Mouse (Mus musculus): ENCODE results near the gene Fmc1. TPM values are rescaled to one million over a fixed set of nuclear protein-coding genes. Genes with fewer than 3 reads are reported as not detected.

Gene Fmc1
- total RNA-seq (2014; rRNA removed) (65.3 and 65.8 TPM in 2 replicates), polyA plus RNA-seq (2015; fragmentation: Nextera tagmentation; extraction: Ambion mirVana) (180 and 203 TPM in 2 replicates)

- peak within 1 kb of the TSS; percentile 98 for H3K27ac ChIP-seq (ENCODE audit: low read depth, low read length)
- no peaks in the 10 kb centered on the region for H3K36me3 ChIP-seq (ENCODE audit: insufficient read depth)
- peak within 1 kb of the TSS; percentile 58 for H3K4me2 ChIP-seq (ENCODE audit: low read depth)
- no peaks in the 10 kb centered on the region for H3K9me3 ChIP-seq (ENCODE audit: low read length)
- WGBS, result 5% methylated on average over 41 of the region's 41 CpGs
- peak; percentile 64 for TF ChIP-seq CTCF (IDR thresholded peaks at IDR 0.05; ENCODE audit: low read depth)
- peak within 1 kb of the TSS; percentile 97 for H3K9ac ChIP-seq
- ATAC-seq (peak; percentile 90), DNase-seq (peak; percentile 100)
- peak within 1 kb of the TSS; percentile 91 for H3K4me3 ChIP-seq (ENCODE audit: low read depth, low read length)
- H3K4me1 ChIP-seq (ENCODE audit: insufficient read depth), result 0 out of 2 replicates have a peak, but pooled peaks cover 4% of the 10 kb centered on the region
- no peaks in the 10 kb centered on the region for H3K27me3 ChIP-seq (ENCODE audit: insufficient read depth, low read length)
These were observed at the start of gene Fmc1 for GRCm38 (mm10) chr6:38533428-38534405. Gene Fmc1, plus strand, starts transcription at chr6:38533502.

- H3K4me3 ChIP-seq (ENCODE audit: low read depth, low read length), result no peak overlapping the region
- no peak overlapping the region for H3K9ac ChIP-seq
- DNase-seq (peak; percentile 36), ATAC-seq (peak; percentile 32; the same call in 1 of the 2 replicates)
- no peaks in the 10 kb centered on the region for H3K4me1 ChIP-seq (ENCODE audit: insufficient read depth)
- H3K9me3 ChIP-seq (ENCODE audit: low read length), result no peaks in the 10 kb centered on the region
- no peak overlapping the region for H3K27ac ChIP-seq (ENCODE audit: low read depth, low read length)
- no peaks in the 10 kb centered on the region for H3K27me3 ChIP-seq (ENCODE audit: insufficient read depth, low read length)
- no peak overlapping the region for H3K4me2 ChIP-seq (ENCODE audit: low read depth)
- TF ChIP-seq CTCF (IDR thresholded peaks at IDR 0.05; ENCODE audit: low read depth), result peak; percentile 65
- 87% methylated on average over 3 of the region's 3 CpGs for WGBS
- peaks cover 51% of the 10 kb centered on the region for H3K36me3 ChIP-seq (ENCODE audit: insufficient read depth)
These were observed 40.8 kb upstream of the Fmc1 start for GRCm38 (mm10) chr6:38492550-38492949.

GRCm38 (mm10) chr6:38495641-38496040 lies 37.7 kb upstream of the Fmc1 start:
- H3K36me3 ChIP-seq (ENCODE audit: insufficient read depth), result peaks cover 49% of the 10 kb centered on the region
- no peak for ATAC-seq
- no peaks in the 10 kb centered on the region for H3K4me1 ChIP-seq (ENCODE audit: insufficient read depth)
- no peak overlapping the region for H3K9ac ChIP-seq
- no peaks in the 10 kb centered on the region for H3K9me3 ChIP-seq (ENCODE audit: low read length)
- WGBS, result 69% methylated on average over 4 of the region's 4 CpGs
- H3K27me3 ChIP-seq (ENCODE audit: insufficient read depth, low read length), result no peaks in the 10 kb centered on the region
- TF ChIP-seq CTCF (IDR thresholded peaks at IDR 0.05; ENCODE audit: low read depth), result no peak
- H3K27ac ChIP-seq (ENCODE audit: low read depth, low read length), result no peak overlapping the region
- DNase-seq, result no peak
- no peak overlapping the region for H3K4me3 ChIP-seq (ENCODE audit: low read depth, low read length)
- no peak overlapping the region for H3K4me2 ChIP-seq (ENCODE audit: low read depth)

- Histone ChIP-seq H3K4me2 (ENCODE audit: low read depth) (no peak overlapping the region), H3K36me3 (ENCODE audit: insufficient read depth) (0 out of 2 replicates have a peak, but pooled peaks cover 5% of the 10 kb centered on the region), H3K27me3 (ENCODE audit: insufficient read depth, low read length) (no peaks in the 10 kb centered on the region), H3K4me3 (ENCODE audit: low read depth, low read length) (no peak overlapping the region), H3K27ac (ENCODE audit: low read depth, low read length) (no peak overlapping the region), H3K9ac (no peak overlapping the region), H3K4me1 (ENCODE audit: insufficient read depth) (no peaks in the 10 kb centered on the region), H3K9me3 (ENCODE audit: low read length) (no peaks in the 10 kb centered on the region)
- WGBS, result 96% methylated on average over 1 of the region's 1 CpGs
- no peak for TF ChIP-seq CTCF (IDR thresholded peaks at IDR 0.05; ENCODE audit: low read depth)
- ATAC-seq (no peak), DNase-seq (no peak)
These were observed 21.2 kb upstream of the Fmc1 start for GRCm38 (mm10) chr6:38512096-38512495.

- DNase-seq (no peak), ATAC-seq (no peak)
- TF ChIP-seq CTCF (IDR thresholded peaks at IDR 0.05; ENCODE audit: low read depth), result no peak
- no peak overlapping the region for H3K27ac ChIP-seq (ENCODE audit: low read depth, low read length)
- H3K4me2 ChIP-seq (ENCODE audit: low read depth), result no peak overlapping the region
- no peak overlapping the region for H3K9ac ChIP-seq
- H3K9me3 ChIP-seq (ENCODE audit: low read length), result no peaks in the 10 kb centered on the region
- H3K36me3 ChIP-seq (ENCODE audit: insufficient read depth), result 0 out of 2 replicates have a peak, but pooled peaks cover 5% of the 10 kb centered on the region
- H3K27me3 ChIP-seq (ENCODE audit: insufficient read depth, low read length), result no peaks in the 10 kb centered on the region
- H3K4me3 ChIP-seq (ENCODE audit: low read depth, low read length), result no peak overlapping the region
- no peaks in the 10 kb centered on the region for H3K4me1 ChIP-seq (ENCODE audit: insufficient read depth)
These were observed 20.5 kb upstream of the Fmc1 start for GRCm38 (mm10) chr6:38512830-38513229.

- no peak for ATAC-seq
- no peaks in the 10 kb centered on the region for H3K4me1 ChIP-seq (ENCODE audit: insufficient read depth)
- H3K4me2 ChIP-seq (ENCODE audit: low read depth), result no peak overlapping the region
- no peak overlapping the region for H3K27ac ChIP-seq (ENCODE audit: low read depth, low read length)
- no peak overlapping the region for H3K4me3 ChIP-seq (ENCODE audit: low read depth, low read length)
- H3K27me3 ChIP-seq (ENCODE audit: insufficient read depth, low read length), result no peaks in the 10 kb centered on the region
- DNase-seq, result no peak
- no peak for TF ChIP-seq CTCF (IDR thresholded peaks at IDR 0.05; ENCODE audit: low read depth)
- no peaks in the 10 kb centered on the region for H3K36me3 ChIP-seq (ENCODE audit: insufficient read depth)
- no peak overlapping the region for H3K9ac ChIP-seq
- WGBS, result 88% methylated on average over 4 of the region's 4 CpGs
- H3K9me3 ChIP-seq (ENCODE audit: low read length), result no peaks in the 10 kb centered on the region
These were observed 18.1 kb upstream of the Fmc1 start for GRCm38 (mm10) chr6:38515201-38515600.

- H3K27me3 ChIP-seq (ENCODE audit: insufficient read depth, low read length), result no peaks in the 10 kb centered on the region
- no peaks in the 10 kb centered on the region for H3K9me3 ChIP-seq (ENCODE audit: low read length)
- 0 out of 2 replicates have a peak, but pooled peaks cover 5% of the 10 kb centered on the region for H3K36me3 ChIP-seq (ENCODE audit: insufficient read depth)
- 24% methylated on average over 8 of the region's 8 CpGs for WGBS
- TF ChIP-seq CTCF (IDR thresholded peaks at IDR 0.05; ENCODE audit: low read depth), result no peak
- H3K4me2 ChIP-seq (ENCODE audit: low read depth), result no peak overlapping the region
- ATAC-seq (no peak), DNase-seq (no peak)
- H3K9ac ChIP-seq, result no peak overlapping the region
- no peaks in the 10 kb centered on the region for H3K4me1 ChIP-seq (ENCODE audit: insufficient read depth)
- no peak overlapping the region for H3K4me3 ChIP-seq (ENCODE audit: low read depth, low read length)
- no peak overlapping the region for H3K27ac ChIP-seq (ENCODE audit: low read depth, low read length)
These were observed 9.5 kb upstream of the Fmc1 start for GRCm38 (mm10) chr6:38523851-38524250.

All from forebrain, postnatal 0 days (tissue).